Mouse (Mus musculus) layer of hippocampus, adult 18-20 months (tissue): ENCODE results near the gene Smr2. TPM values are rescaled to one million over a fixed set of nuclear protein-coding genes. Genes with fewer than 3 reads are reported as not detected.
"Not testable (repeated sequence)": the region's sequence is repeated elsewhere in the genome, so short reads cannot be mapped to it uniquely, and the experiment has no call there.

Experiments used
- DNase-seq, 2 experiments: peaks; one replicate each; pipeline ENCODE4 v3.0.0; 2022; ENCODE audit warnings: low spot score in 2 of 2
- long read RNA-seq: library from polyadenylated mRNA; stranded (forward); transcript quantifications from one replicate; pipeline ENCODE4 v2.0.0, GENCODE M21; 2021
- total RNA-seq, 2 experiments: library from RNA; stranded (reverse); gene quantifications; 2 replicates each; pipeline ENCODE4 v1.2.3; 2021

The Smr2 gene
- total RNA-seq: not detected
- long read RNA-seq: 0 reads

DNA sequence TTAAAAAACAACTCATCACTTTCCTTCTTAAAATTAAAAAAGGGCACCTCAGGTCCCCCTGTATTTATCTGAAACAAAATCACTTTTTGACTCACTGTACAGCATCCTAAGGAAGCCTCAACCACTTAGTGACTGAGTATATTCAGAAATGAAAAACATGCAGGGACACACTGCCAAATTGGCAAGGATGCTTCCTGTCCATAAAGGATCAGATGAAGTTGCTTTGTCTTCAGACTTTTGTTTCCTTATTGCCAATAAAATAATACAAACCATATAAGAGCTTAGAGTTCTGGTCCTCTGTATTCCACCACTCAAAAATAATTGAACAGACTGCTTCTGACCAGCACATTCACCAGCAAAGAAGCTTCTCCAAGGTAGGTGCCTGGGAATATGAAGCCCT, at the start of gene Smr2:
Gene Smr2 (plus strand): TSS at position 301 of the 400 bp plus-strand sequence.
- DNase-seq: not testable (repeated sequence)

DNA sequence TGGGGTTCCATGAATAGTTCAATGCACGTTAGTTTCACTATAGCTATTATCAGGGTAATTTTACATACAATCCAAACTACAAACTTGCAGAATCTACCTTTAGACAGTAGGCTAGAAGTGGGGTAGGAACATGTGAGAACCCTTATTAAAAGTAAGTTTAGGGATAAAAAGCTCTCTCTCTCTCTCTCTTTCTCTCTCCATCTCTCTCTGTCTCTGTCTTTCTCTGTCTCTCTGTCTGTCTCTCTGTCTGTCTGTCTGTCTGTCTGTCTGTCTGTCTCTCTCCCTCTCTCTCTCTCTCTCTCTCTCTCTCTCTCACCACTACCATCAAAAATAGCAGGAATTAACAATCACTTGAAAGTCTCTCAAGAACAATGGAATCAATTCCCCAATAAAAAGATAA, 25.1 kb downstream of the Smr2 start, which contains the start of gene Gm11116:
Gene Gm11116 (minus strand): TSS at position 101 of the 400 bp plus-strand sequence.
- no peak for DNase-seq

DNA sequence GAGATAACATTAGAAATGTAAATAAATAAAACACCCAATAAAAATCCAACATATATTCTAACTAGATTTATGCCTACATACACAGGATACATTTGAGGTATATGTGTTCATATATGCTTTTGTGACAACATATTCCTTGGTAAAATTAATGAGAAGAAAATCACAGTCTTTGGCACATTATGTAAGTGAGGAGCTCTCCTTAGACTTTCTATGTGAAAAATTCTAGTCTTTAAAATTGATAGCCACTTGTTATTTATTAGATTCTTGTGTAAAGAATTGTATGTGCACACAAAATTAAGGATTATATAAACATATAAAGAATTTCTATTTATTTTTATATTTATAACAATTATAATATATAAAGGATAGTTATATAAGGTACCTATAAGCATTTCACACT, 67.6 kb downstream of the Smr2 start, which contains the start of gene Gm11115:
Gene Gm11115 (minus strand): TSS at position 101 of the 400 bp plus-strand sequence.
- DNase-seq: no peak

Other genes with a start within 250 kb of the Smr2 start
- gene Odam, start 201.5 kb upstream of the Smr2 start, total RNA-seq: not detected
- not detected for gene Csn3, start 161.0 kb upstream of the Smr2 start, total RNA-seq
- gene 2310003L06Rik, start 117.1 kb upstream of the Smr2 start, total RNA-seq: not detected
- not detected for gene Gm28434, start 117.0 kb upstream of the Smr2 start, total RNA-seq
- not detected for gene Cabs1, start 107.1 kb upstream of the Smr2 start, total RNA-seq
- not detected for gene Smr3a, start 84.0 kb upstream of the Smr2 start, total RNA-seq
- gene Gm11116, start 25.0 kb downstream of the Smr2 start, total RNA-seq: not detected
- gene Gm11115, start 67.5 kb downstream of the Smr2 start, total RNA-seq: not detected
- not detected for gene Gm7714, start 182.4 kb downstream of the Smr2 start, total RNA-seq
- gene Prol1, start 230.8 kb downstream of the Smr2 start, total RNA-seq: not detected